Mouse (Mus musculus) heart, postnatal 0 days (tissue): ENCODE results near the gene Fam71a.

Experiments
- CTCF ChIP-seq: IDR thresholded peaks from 2 replicates; pipeline ENCODE4 v1.5.1; 2016; ENCODE audit warnings: antibody characterized with exemption, control low read depth, low read depth
- EP300 ChIP-seq: IDR thresholded peaks from 2 replicates; pipeline ENCODE4 v1.6.1; 2016; ENCODE audit warnings: antibody characterized with exemption, low read depth

- TF ChIP-seq CTCF (no peak), EP300 (no peak)
Observed at GRCm38 (mm10) chr1:191192213-191192612, 27.6 kb upstream of the Fam71a start.
